Mouse (Mus musculus): Measurements from ENCODE around the gene Gucd1.

GRCm38 (mm10) chr10:75429522-75430146 is 88.1 kb downstream of the Gucd1 start:
- TF ChIP-seq CTCF (conservative IDR thresholded peaks at IDR 0.05; ENCODE audit: insufficient read depth, insufficient read length, low read depth, low read length) (no peak), POLR2A (IDR thresholded peaks at IDR 0.05; ENCODE audit: low read depth, low read length) (no peak)
